Mouse (Mus musculus) frontal cortex, postnatal 14 days (tissue): Measurements from ENCODE around the gene Btbd11.

Experiments used
- DNase-seq, 2 experiments: peaks; one replicate each; pipeline ENCODE4 v3.0.0; 2022; ENCODE audit warnings: low spot score in 2 of 2

The Btbd11 gene

GRCm38 (mm10) chr10:85386605-85387218 lies at the start of gene Btbd11:
Btbd11 (plus strand) TSS chr10:85386814.
- peak; percentile 77 to 78 for DNase-seq

DNA sequence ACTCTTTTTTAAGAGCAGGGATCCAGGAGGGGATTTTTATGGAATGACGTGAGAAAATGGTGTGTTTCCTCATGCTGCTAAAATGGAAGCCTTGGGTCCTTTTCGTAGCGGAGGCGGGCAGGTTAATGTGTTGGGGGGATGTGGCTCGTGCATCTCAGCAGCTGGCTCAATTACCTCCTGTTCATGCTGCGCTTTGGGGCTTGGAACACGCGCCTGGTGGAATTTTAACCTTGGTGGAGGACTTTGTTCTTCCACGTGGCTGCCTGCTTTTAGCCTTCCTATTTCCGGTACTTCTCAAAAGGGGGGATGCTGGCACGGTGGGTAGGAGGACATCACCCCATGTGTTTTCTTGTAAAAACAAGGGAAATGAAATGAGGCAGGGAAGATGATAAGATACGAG lies 47.9 kb upstream of the Btbd11 start:
- no peak for DNase-seq

DNA sequence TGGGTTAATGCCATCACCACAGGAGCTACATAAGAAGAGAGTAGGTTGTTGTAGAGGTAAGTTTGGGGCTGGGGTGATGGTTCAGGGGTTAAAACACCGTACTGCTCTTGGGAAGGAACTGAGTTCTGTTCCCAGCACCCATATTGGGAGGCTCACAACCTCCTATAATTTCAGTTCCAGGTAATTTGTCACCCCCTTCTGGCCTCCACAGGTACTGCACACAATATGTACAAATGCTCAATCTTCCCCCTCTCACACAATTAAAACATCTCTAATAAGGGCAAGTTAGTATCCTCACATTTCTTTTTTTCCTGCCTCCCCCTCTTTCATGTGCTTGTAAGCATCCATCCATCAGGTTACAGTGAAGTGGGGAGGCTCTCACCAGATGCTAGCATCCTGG lies 44.7 kb upstream of the Btbd11 start:
- no peak for DNase-seq

- DNase-seq = no peak
These were observed 39.4 kb upstream of the Btbd11 start for GRCm38 (mm10) chr10:85347171-85347570.

GRCm38 (mm10) chr10:85352505-85352904 lies 34.1 kb upstream of the Btbd11 start:
- no peak for DNase-seq

DNA sequence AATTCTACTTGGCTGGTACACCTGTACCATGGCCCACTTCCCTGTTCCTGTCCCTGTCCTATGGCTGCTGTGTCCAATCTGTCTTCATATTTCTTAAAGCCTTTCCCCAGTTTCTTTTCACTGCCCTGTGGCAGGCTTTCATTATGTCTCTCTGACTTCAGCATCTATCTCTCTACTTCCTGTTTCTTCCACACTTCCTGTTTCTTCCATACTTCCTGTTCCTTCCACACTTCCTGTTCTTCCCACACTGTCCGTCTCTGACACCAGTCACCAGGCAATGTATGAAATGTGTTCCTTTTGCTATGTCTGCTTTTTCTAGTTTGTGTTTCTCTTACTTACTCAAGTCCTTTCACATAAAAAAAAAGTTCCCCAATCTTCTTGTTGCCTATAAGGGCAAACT lies 32.3 kb upstream of the Btbd11 start:
- no peak for DNase-seq

DNA sequence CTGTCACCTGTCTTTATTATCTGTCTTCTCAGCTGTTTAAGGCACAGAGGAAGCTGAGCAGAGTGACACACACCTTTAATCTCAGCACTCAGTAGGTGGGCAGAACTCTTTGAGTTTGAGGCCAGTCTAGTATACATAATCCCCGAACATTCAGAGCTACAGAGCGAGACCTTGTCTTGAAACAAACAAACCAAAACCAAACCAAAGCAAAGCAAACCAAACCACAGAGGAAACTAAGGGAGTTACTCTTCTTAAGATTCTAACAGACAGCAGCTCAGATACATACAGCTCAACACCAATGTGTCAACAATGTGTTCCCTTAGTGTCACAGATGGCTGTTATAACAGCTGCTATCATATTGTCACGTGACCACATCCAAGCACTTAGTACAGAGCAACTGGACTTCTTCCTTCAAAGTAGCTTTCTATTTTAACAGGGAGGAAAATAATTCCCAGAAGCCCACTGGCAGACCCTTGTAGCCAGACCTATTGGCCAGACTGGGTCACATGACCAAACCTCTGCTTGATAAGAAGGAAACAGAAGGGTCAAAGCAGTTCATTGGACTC lies 27.0 kb upstream of the Btbd11 start:
- no peak for DNase-seq

DNA sequence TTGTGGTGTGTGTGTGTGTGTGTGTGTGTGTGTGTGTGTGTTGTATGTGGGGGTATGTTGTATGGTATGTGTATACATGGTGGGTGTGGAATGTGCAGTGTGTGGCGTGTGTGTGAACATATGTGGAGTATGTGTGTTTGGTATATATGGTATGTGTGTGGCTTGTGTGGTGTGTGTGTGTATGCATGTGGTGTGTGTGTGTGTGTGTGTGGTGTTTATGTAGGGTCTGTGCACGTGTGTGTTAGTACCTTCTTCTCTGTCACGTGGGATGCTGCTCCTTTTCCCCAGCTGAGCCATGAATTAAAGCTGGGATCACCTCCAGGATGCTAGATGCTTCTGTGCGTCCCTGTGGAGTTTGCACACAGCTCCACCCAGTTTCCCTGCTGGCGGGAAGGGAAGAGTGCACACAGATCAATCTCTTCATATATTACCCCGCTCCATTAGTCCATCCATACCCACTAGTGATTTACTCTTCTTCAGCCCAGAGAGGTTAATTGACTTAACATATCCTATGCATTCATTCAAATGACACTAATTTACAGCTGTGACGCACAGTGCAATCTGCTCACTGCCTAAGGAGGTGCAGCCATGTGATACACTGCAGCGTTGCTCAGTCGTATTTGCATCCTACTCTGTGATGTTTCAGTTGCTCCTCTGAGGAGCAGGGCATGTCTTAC lies 23.7 kb upstream of the Btbd11 start:
- DNase-seq = no peak

DNA sequence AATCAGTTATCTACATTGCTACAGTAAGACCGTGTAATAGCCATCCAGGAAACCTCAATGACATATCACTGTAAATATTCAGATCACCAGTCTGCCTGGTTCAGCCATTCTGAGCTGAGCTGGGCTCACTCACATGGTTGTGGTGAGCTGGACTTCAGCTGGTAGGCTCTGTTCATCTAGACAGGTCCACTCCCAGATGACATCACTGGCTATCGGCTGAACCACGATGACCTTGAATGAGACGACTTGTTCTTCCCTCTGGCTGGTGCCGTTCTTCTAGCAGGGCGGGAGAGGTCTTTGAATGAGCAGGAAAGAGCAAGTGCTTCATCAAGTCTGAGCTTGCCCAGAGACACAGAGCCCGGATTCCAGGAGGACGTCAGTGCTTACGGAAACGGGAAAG lies 19.7 kb upstream of the Btbd11 start:
- no peak for DNase-seq

DNA sequence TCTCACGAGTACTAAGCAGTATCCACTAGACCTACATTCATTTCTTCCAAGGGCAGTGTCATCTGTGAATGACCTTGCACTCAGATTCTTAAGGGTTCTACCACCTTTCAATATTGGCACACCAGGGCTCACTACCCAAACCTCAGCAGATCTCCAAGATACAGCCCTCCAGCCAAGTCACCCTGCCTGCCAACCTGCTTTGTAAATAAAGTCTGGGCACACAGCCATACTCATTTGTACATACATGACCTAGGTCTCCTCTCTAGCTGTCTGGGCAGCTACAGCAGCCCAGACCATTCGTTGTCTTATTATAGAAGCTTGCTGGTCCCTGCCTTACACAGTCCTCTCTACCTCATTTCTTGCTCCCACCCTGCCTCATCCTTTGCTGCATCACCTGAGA lies 15.3 kb upstream of the Btbd11 start:
- no peak for DNase-seq

DNA sequence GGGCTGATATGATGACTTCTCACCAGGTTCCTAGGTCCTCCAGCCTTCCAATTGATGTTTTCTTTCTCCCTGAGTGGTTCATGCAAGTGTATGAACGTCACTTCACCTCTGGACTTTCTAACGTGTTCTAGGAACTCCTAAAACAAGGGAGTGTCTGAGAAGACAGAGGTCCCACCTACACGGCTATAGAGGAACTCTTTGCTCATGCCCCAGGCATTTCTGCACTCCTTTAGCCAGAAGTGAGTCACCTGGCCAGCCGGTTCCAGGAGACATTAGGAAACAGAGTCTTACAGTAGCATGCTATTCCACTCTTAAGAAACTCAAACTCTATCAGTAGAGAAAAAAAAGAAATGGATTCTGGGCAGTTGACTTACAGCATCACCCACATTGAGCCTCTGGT lies 14.5 kb upstream of the Btbd11 start:
- no peak for DNase-seq

- no peak for DNase-seq
These were observed 7.6 kb upstream of the Btbd11 start for GRCm38 (mm10) chr10:85378972-85379371.

GRCm38 (mm10) chr10:85382981-85383380 lies 3.6 kb upstream of the Btbd11 start:
- no peak for DNase-seq

- DNase-seq = peak; percentile 13 to 20
These were observed 831 bp downstream of the Btbd11 start for GRCm38 (mm10) chr10:85387219-85388070.

DNA sequence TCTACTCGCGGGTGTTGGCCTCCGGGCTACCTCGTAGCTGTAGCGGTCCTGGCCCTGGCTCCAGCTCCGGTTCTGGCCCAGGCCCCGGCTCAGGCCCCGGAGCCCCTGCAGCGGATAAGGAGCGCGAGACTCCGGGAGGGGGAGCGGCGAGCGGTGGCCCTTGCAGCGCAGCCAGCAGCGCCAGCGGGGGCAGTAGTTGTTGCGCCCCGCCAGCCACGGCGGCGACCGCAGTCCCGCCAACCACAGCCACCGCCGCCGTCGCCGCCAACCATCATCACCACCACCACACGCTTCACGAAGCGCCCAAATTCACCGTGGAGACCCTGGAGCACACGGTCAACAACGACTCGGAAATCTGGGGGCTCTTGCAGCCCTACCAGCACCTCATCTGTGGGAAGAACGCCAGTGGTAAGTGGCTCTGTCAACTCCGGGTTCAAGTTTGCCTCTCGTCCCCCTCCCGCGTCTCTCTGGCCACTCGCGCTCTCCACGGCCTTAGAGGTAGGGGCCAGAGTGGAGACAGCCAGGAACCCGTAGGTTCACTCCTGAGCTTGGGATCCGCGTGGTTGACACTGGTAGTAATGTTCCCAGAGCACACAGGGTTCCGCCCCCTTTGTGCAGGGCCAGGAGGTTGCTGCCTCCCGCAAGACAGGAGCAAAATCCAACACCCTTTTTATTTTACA lies 1.6 kb downstream of the Btbd11 start:
- peak; percentile 3 to 18 for DNase-seq

DNA sequence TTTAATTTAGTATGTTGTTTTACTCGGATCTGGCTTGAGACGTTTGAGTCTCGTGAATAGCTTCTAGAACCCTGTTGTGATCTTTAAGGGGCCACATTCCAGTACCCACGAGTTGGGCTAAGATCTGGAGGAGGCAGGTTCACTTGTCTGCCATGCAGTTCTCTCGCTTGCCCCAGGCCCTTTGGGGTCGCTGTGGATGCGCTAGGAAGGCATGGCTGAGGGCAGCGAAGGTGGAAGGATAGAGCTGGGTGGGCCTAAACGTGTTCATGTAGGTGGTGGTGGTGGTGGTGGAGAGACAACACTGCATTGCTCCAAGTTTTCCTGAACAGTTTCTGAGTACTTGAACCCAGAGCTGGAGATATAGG lies 2.1 kb downstream of the Btbd11 start:
- peak; percentile 10 for DNase-seq

- peak in 1 of 2 experiments; percentile 3 for DNase-seq
These were observed 2.9 kb downstream of the Btbd11 start for GRCm38 (mm10) chr10:85389286-85390139.

GRCm38 (mm10) chr10:85393016-85393415 lies 6.4 kb downstream of the Btbd11 start:
- no peak for DNase-seq

DNA sequence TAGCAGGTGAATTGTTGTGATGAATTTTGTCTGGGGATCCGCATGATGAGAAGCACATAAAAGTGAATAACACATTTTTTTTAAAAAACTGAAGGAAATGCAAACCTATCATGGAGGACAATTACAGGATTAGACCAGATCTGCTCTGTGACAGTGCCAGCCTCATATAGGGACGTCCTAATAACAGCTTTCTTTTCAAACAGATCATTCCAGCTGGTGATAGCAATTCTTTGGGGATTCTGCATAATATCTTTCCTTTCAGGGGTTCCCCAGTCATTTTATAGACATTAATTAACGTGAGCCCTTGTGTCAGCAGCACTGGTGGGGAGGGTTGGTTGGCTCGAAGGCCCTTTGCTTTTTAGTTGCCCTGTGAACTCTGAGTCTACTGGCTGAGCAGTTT lies 7.9 kb downstream of the Btbd11 start:
- no peak for DNase-seq

DNA sequence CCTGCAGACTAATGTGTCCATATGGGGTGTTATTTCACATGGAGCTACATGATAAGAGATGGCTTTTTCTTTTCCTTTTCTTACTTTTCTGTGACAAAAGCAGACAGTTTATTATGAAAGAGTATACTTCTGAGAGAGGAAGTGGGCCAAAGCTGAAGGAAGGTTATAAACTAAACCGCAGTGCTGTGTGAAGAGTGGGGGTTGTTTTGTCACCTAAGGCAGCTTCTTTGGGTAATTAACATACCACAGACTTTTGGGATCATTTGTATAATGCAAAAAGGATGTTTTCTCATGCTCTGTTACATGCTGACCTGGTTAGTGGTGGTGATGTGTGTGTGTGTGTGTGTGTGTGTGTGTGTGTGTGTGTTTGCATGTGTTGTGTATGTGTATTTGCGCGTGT lies 24.5 kb downstream of the Btbd11 start:
- no peak for DNase-seq
